Mouse (Mus musculus) liver, embryonic 12.5 days (tissue): ENCODE results near the gene Siva1. TPM values are rescaled to one million over a fixed set of nuclear protein-coding genes. Genes with fewer than 3 reads are reported as not detected.
A peak's percentile ranks its signal among the peaks of the same experiment; 100 is the strongest.

Experiments used
- ATAC-seq: fragments of 200-750 bp; cut with Nextera tagmentation; 2 replicates; pipeline ENCODE4 v1.8.0; 2017; ENCODE audit warnings: moderate number of reproducible peaks, mild to moderate bottlenecking, moderate library complexity
- H3K27ac ChIP-seq: fragments of 300-500 bp; sonication (generic); 2 replicates; pipeline ENCODE4 v1.5.1; 2016; ENCODE audit warnings: mild to moderate bottlenecking
- H3K27me3 ChIP-seq: fragments of 300-500 bp; sonication (generic); replicated peaks from 2 replicates; pipeline ENCODE4 v1.6.1; 2016; ENCODE audit warnings: mild to moderate bottlenecking, moderate library complexity
- H3K36me3 ChIP-seq: fragments of 300-500 bp; sonication (generic); 2 replicates; pipeline ENCODE4 v1.6.1; 2016; ENCODE audit warnings: mild to moderate bottlenecking, moderate library complexity
- H3K4me1 ChIP-seq: fragments of 300-500 bp; sonication (generic); 2 replicates; pipeline ENCODE4 v1.6.1; 2016
- H3K4me2 ChIP-seq: fragments of 300-500 bp; sonication (generic); 2 replicates; pipeline ENCODE4 v1.6.1; 2016; ENCODE audit warnings: mild to moderate bottlenecking, moderate library complexity
- H3K4me3 ChIP-seq: fragments of 300-500 bp; sonication (generic); 2 replicates; pipeline ENCODE4 v1.5.1; 2016; ENCODE audit warnings: mild to moderate bottlenecking, moderate library complexity
- H3K9ac ChIP-seq: fragments of 300-500 bp; sonication (generic); 2 replicates; pipeline ENCODE4 v1.6.1; 2016; ENCODE audit warnings: mild to moderate bottlenecking, moderate library complexity
- H3K9me3 ChIP-seq: fragments of 300-500 bp; sonication (generic); replicated peaks from 2 replicates; pipeline ENCODE4 v1.6.1; 2016; ENCODE audit warnings: mild to moderate bottlenecking, moderate library complexity
- WGBS: fragments of 180-500 bp; shearing (Covaris S2); methylation state at CpG from one replicate; pipeline ENCODE4 v1.1.7; 2016; ENCODE audit not compliant: insufficient replicate concordance; 5-methylcytosine and 5-hydroxymethylcytosine counted together
- polyA plus RNA-seq: library from polyadenylated mRNA; unstranded; fragments of >200 nt; fragmentation: Nextera tagmentation; extraction: Ambion mirVana; gene quantifications from 2 replicates; pipeline ENCODE4 v1.2.1, GENCODE M21; 2016

Gene Siva1
- polyA plus RNA-seq = 126 and 137 TPM in 2 replicates

- H3K4me1 ChIP-seq = peaks cover 33% of the 10 kb centered on the region
- H3K9ac ChIP-seq = peak within 1 kb of the TSS; percentile 83
- peak within 1 kb of the TSS; percentile 95 for H3K4me2 ChIP-seq
- no peaks in the 10 kb centered on the region for H3K27me3 ChIP-seq
- no peaks in the 10 kb centered on the region for H3K9me3 ChIP-seq
- peaks cover 29% of the 10 kb centered on the region for H3K36me3 ChIP-seq
- H3K4me3 ChIP-seq = peak within 1 kb of the TSS; percentile 79
- peak within 1 kb of the TSS; percentile 85 for H3K27ac ChIP-seq
- 2% methylated on average over 46 of the region's 46 CpGs for WGBS
- ATAC-seq = peak; percentile 96
Observed at GRCm38 (mm10) chr12:112644180-112644854, at the start of gene Siva1. Siva1 (plus strand) TSS chr12:112644679.

GRCm38 (mm10) chr12:112594989-112595388 is 49.5 kb upstream of the Siva1 start:
- Histone ChIP-seq H3K27ac (0 out of 2 replicates have a peak overlapping the region, but pooled peaks have one; percentile 4), H3K4me2 (no peak overlapping the region), H3K9ac (peak overlapping the region; percentile 4; the same call in 1 of the 2 replicates), H3K4me3 (no peak overlapping the region), H3K27me3 (peaks cover 4% of the 10 kb centered on the region; the same call in 1 of the 2 replicates), H3K36me3 (peaks cover 2% of the 10 kb centered on the region; the same call in 1 of the 2 replicates), H3K9me3 (no peaks in the 10 kb centered on the region), H3K4me1 (peaks cover 79% of the 10 kb centered on the region)
- WGBS = 33% methylated on average over 4 of the region's 4 CpGs
- no peak for ATAC-seq

GRCm38 (mm10) chr12:112595626-112596025 is 48.9 kb upstream of the Siva1 start:
- Histone ChIP-seq H3K36me3 (peaks cover 8% of the 10 kb centered on the region), H3K9ac (no peak overlapping the region), H3K4me3 (no peak overlapping the region), H3K27ac (0 out of 2 replicates have a peak overlapping the region, but pooled peaks have one; percentile 4), H3K9me3 (no peaks in the 10 kb centered on the region), H3K4me2 (no peak overlapping the region), H3K27me3 (no peaks in the 10 kb centered on the region), H3K4me1 (peaks cover 80% of the 10 kb centered on the region)
- 66% methylated on average over 4 of the region's 4 CpGs for WGBS
- ATAC-seq = no peak

- peaks cover 78% of the 10 kb centered on the region for H3K4me1 ChIP-seq
- H3K27ac ChIP-seq = no peak overlapping the region
- no peak overlapping the region for H3K9ac ChIP-seq
- ATAC-seq = no peak
- no peak overlapping the region for H3K4me2 ChIP-seq
- peaks cover 15% of the 10 kb centered on the region for H3K36me3 ChIP-seq
- H3K27me3 ChIP-seq = no peaks in the 10 kb centered on the region
- no peak overlapping the region for H3K4me3 ChIP-seq
- H3K9me3 ChIP-seq = no peaks in the 10 kb centered on the region
- 67% methylated on average over 9 of the region's 9 CpGs for WGBS
Observed at GRCm38 (mm10) chr12:112596454-112596853, 48.0 kb upstream of the Siva1 start.

DNA sequence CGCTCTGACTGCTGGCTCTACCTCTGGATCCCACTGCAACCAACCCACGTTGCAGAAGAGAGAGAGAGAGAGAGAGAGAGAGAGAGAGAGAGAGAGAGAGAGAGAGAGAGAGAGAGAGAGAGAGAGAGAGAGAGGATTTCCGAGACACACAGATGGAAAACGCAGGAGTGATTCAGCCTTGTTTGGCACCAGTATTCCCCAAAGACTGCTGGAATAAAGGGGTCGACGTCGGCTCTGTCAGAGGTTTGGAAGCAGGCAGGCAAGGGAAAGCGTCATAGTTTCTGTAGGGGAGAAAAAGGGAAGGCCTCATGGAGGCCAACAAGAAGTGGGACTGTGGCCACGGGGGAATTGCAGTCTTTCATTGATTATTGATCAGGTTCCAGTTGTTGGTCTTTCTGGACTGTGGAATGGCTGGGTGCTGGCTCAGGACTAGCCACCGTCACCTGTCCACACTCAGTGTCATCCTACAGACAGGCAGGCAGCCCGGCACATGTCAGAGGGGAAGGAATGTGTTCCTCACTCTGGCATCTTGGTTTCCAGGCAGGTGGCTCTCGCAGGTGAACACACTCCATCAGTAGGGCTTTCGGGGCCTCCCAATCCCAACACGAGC is 47.5 kb upstream of the Siva1 start:
- Histone ChIP-seq H3K9me3 (no peaks in the 10 kb centered on the region), H3K4me1 (peaks cover 78% of the 10 kb centered on the region), H3K4me2 (no peak overlapping the region), H3K27ac (no peak overlapping the region), H3K4me3 (no peak overlapping the region), H3K27me3 (no peaks in the 10 kb centered on the region), H3K36me3 (peaks cover 19% of the 10 kb centered on the region), H3K9ac (no peak overlapping the region)
- ATAC-seq = no peak
- WGBS = 71% methylated on average over 14 of the region's 14 CpGs

- no peak for ATAC-seq
- Histone ChIP-seq H3K36me3 (peaks cover 25% of the 10 kb centered on the region), H3K4me3 (no peak overlapping the region), H3K9ac (no peak overlapping the region), H3K9me3 (no peaks in the 10 kb centered on the region), H3K4me1 (peaks cover 75% of the 10 kb centered on the region), H3K27me3 (no peaks in the 10 kb centered on the region), H3K4me2 (no peak overlapping the region), H3K27ac (no peak overlapping the region)
- 73% methylated on average over 8 of the region's 8 CpGs for WGBS
Observed at GRCm38 (mm10) chr12:112597618-112598017, 46.9 kb upstream of the Siva1 start.

- peaks cover 40% of the 10 kb centered on the region for H3K36me3 ChIP-seq
- H3K9ac ChIP-seq = no peak overlapping the region
- no peak overlapping the region for H3K4me3 ChIP-seq
- peak overlapping the region; percentile 43 for H3K4me2 ChIP-seq
- ATAC-seq = peak; percentile 74
- peaks cover 62% of the 10 kb centered on the region for H3K4me1 ChIP-seq
- H3K9me3 ChIP-seq = no peaks in the 10 kb centered on the region
- H3K27ac ChIP-seq = peak overlapping the region; percentile 60; the same call in 1 of the 2 replicates
- WGBS = 3% methylated on average over 4 of the region's 4 CpGs
- H3K27me3 ChIP-seq = no peaks in the 10 kb centered on the region
Observed at GRCm38 (mm10) chr12:112599198-112599597, 45.3 kb upstream of the Siva1 start.

DNA sequence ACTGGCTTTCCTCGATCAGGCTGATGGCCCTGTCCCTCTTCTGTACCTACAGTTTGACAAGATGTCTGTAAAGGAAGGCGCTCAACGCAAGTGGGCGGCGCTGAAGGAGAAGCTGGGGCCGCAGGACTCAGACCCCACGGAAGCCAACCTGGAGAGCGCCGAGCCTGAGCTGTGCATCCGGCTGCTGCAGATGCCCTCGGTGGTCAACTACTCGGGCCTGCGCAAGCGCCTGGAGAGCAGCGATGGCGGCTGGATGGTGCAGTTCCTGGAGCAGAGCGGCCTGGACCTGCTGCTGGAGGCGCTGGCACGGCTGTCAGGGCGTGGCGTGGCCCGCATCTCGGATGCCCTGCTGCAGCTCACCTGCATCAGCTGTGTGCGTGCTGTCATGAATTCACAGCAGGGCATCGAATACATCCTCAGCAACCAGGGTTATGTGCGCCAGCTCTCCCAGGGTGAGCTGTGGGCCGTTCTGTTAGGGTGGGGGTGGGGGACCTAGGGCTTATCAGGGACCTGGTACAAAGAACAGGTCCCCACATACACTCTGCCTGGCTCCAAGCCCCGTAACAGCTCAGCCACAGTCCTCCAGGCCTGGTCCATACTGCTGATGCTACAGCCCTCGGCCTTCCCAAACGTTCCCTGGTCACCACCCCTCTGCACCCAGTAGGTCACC is 44.4 kb upstream of the Siva1 start:
- H3K27ac ChIP-seq = peak overlapping the region; percentile 60; the same call in 1 of the 2 replicates
- 60% methylated on average over 30 of the region's 30 CpGs for WGBS
- H3K9ac ChIP-seq = no peak overlapping the region
- H3K36me3 ChIP-seq = peaks cover 40% of the 10 kb centered on the region
- ATAC-seq = peak; percentile 17; the same call in 1 of the 2 replicates
- no peak overlapping the region for H3K4me3 ChIP-seq
- peak overlapping the region; percentile 43 for H3K4me2 ChIP-seq
- H3K9me3 ChIP-seq = no peaks in the 10 kb centered on the region
- no peaks in the 10 kb centered on the region for H3K27me3 ChIP-seq
- peaks cover 53% of the 10 kb centered on the region for H3K4me1 ChIP-seq

DNA sequence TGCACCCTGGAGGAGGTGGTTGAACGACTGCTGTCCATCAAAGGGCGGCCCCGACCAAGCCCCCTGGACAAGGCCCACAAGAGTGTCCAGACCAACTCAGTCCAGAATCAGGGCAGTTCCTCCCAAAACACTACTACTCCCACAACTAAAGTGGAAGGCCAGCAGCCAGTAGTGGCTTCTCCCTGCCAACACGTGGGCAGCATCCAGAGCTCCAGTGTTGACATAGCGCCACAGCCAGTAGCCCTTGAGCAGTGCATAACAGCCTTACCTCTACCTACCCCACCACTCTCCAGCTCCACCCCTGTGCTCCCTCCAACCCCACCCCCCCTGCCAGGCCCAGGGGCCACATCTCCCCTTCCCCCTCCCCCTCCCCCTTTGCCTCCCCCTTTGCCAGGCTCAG is 40.5 kb upstream of the Siva1 start:
- H3K36me3 ChIP-seq = peaks cover 63% of the 10 kb centered on the region

DNA sequence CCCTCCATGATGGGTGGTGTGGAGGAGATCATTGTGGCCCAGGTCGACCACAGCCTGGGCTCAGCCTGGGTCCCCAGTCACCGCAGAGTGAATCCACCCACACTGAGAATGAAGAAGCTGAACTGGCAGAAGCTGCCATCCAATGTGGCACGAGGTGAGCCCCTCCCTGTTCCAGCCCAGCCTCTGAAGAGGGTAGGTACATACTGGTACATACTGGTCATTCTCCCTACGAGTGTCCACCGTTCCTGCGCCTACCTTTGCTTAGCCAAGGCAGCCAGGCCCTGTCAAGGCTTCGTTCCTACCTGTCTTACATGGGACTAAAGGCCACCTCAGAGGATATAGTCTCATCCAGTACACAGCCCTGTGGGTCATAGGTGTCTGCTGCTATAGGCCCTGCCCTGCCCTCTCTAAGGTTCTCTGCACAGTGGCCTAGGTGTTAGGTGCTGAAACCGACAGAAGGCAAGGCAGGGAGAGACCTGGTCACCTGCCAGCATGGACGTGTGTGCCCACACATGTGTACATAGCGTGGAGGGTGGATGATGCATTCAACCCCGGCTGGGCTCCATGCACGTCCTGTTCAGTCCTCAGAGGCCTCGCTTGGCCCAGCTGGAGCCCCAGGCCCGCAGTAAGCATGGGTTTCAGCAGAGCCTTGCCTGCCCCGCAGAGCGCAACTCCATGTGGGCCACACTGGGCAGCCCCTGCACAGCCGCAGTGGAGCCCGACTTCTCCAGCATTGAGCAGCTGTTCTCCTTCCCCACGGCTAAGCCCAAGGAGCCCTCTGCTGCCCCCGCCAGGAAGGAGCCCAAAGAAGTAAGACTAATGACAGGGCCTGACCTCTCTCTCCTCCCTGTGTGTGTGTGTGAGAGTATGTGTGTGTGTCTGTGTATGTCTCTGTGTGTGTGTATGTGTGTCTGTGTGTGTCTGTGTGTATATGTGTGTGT is 39.5 kb upstream of the Siva1 start:
- H3K27me3 ChIP-seq = no peaks in the 10 kb centered on the region
- no peak overlapping the region for H3K4me2 ChIP-seq
- H3K4me1 ChIP-seq = peaks cover 13% of the 10 kb centered on the region
- 65% methylated on average over 20 of the region's 20 CpGs for WGBS
- peak; percentile 41 for ATAC-seq
- H3K9me3 ChIP-seq = no peaks in the 10 kb centered on the region
- no peak overlapping the region for H3K9ac ChIP-seq
- H3K27ac ChIP-seq = no peak overlapping the region
- H3K4me3 ChIP-seq = no peak overlapping the region
- H3K36me3 ChIP-seq = peaks cover 71% of the 10 kb centered on the region

More for the DNA sequence above, 40.5 kb upstream of the Siva1 start:
- H3K9ac ChIP-seq = no peak overlapping the region
- H3K27ac ChIP-seq = no peak overlapping the region
- H3K27me3 ChIP-seq = no peaks in the 10 kb centered on the region
- no peak for ATAC-seq
- no peak overlapping the region for H3K4me3 ChIP-seq
- H3K4me2 ChIP-seq = no peak overlapping the region
- peaks cover 23% of the 10 kb centered on the region for H3K4me1 ChIP-seq
- 81% methylated on average over 5 of the region's 5 CpGs for WGBS
- no peaks in the 10 kb centered on the region for H3K9me3 ChIP-seq

DNA sequence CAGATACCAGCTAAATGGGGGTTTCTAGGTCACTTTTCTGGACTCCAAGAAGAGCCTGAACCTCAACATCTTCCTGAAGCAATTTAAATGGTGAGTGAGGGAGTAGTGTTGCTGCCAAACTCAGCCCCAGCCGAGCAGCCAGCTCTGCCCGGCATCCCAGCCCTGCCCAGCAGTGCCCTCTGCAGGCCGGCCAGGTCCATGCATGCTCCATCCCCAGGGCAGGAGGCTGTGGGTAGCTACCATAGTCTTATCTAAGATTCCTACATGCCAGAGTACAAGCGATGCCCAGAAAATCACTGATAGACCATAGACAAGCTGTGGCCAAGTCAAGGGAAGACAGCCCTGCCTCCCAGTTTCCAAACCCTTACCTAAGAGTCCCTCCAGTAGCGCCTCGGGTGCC is 38.7 kb upstream of the Siva1 start:
- Histone ChIP-seq H3K36me3 (peaks cover 72% of the 10 kb centered on the region), H3K9ac (no peak overlapping the region), H3K4me1 (peaks cover 5% of the 10 kb centered on the region; the same call in 1 of the 2 replicates), H3K27me3 (no peaks in the 10 kb centered on the region), H3K27ac (no peak overlapping the region), H3K4me2 (no peak overlapping the region), H3K4me3 (no peak overlapping the region), H3K9me3 (no peaks in the 10 kb centered on the region)
- 49% methylated on average over 6 of the region's 6 CpGs for WGBS
- ATAC-seq = peak; percentile 58; the same call in 1 of the 2 replicates
